Mouse (Mus musculus): ENCODE data around the gene Vmn1r75. TPM values are rescaled to one million over a fixed set of nuclear protein-coding genes. Genes with fewer than 3 reads are reported as not detected.

The Vmn1r75 gene
- polyA plus RNA-seq (2014; fragmentation: Illumina TruSeq; extraction: RNeasy Lipid Tissue Mini Kit (QIAGEN cat#74804); ENCODE audit: low read depth, low replicate concordance), result not detected

DNA sequence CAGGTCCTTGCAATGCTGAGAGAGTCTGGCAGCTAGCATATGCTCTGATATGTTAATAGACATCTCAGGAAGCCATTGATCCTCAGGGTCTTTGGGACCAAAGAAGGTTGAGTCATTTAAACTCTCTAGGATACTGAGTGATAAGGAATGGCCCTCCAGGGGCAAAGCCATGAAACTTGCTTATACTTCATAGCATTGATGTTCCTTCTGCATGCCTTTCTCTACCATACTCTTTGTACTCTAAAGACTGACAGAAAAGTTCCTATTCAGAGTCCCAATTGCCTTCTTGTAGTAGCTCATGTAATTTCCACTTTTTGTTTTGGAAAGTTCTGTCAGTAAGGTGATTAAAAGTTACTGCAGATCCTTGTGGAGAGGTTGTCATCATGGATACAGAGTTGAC, at the start of gene Vmn1r75:
Gene Vmn1r75 (plus strand): TSS at position 301 of the 400 bp plus-strand sequence.

GRCm38 (mm10) chr7:11833680-11834079, 40.8 kb upstream of the Vmn1r75 start, which contains the start of gene Vmn1r74:
TSS of gene Vmn1r74 (plus strand) at chr7:11833980.

Other genes starting within 250 kb of the Vmn1r75 start
- gene Vmn1r72, start 194.5 kb upstream of the Vmn1r75 start, polyA plus RNA-seq (2014; fragmentation: Illumina TruSeq; extraction: RNeasy Lipid Tissue Mini Kit (QIAGEN cat#74804); ENCODE audit: low read depth, low replicate concordance), result not detected
- not detected for gene Vmn1r73, start 144.4 kb upstream of the Vmn1r75 start, polyA plus RNA-seq (2014; fragmentation: Illumina TruSeq; extraction: RNeasy Lipid Tissue Mini Kit (QIAGEN cat#74804); ENCODE audit: low read depth, low replicate concordance)
- not detected for gene Vmn1r74, start 40.6 kb upstream of the Vmn1r75 start, polyA plus RNA-seq (2014; fragmentation: Illumina TruSeq; extraction: RNeasy Lipid Tissue Mini Kit (QIAGEN cat#74804); ENCODE audit: low read depth, low replicate concordance)
- gene Vmn1r76, start 63.6 kb downstream of the Vmn1r75 start, polyA plus RNA-seq (2014; fragmentation: Illumina TruSeq; extraction: RNeasy Lipid Tissue Mini Kit (QIAGEN cat#74804); ENCODE audit: low read depth, low replicate concordance), result not detected
- gene Vmn1r77, start 162.1 kb downstream of the Vmn1r75 start, polyA plus RNA-seq (2014; fragmentation: Illumina TruSeq; extraction: RNeasy Lipid Tissue Mini Kit (QIAGEN cat#74804); ENCODE audit: low read depth, low replicate concordance), result not detected